Mouse (Mus musculus) CH12.LX (cell line): ENCODE data around the gene Oaz1. TPM values are rescaled to one million over a fixed set of nuclear protein-coding genes. Genes with fewer than 3 reads are reported as not detected.

Experiments
- DNase-seq: peaks from one replicate; pipeline ENCODE4 v3.0.0-alpha.2; 2013; ENCODE audit errors: extremely low read depth
- H3K27ac ChIP-seq: 2 replicates; pipeline ENCODE4 v1.5.1; 2012; ENCODE audit warnings: low read depth, mild to moderate bottlenecking, control low read depth, moderate library complexity; ENCODE audit not compliant: insufficient read depth
- H3K27me3 ChIP-seq: replicated peaks from 2 replicates; pipeline ENCODE3; 2012; ENCODE audit warnings: inconsistent platforms
- H3K36me3 ChIP-seq, 2 experiments: replicated peaks in 1 of 2; 2 replicates each; pipeline versions ENCODE3 to v1.6.1; 2012; ENCODE audit warnings: inconsistent platforms in 1 of 2, low read length in 1 of 2, mild to moderate bottlenecking in 1 of 2, mixed read lengths in 1 of 2, moderate library complexity in 1 of 2; ENCODE audit not compliant: control insufficient read depth in 1 of 2, insufficient read depth in 1 of 2
- H3K4me1 ChIP-seq, 2 experiments: 2 replicates each; pipeline ENCODE4 v1.6.1; 2012; ENCODE audit warnings: inconsistent platforms in 1 of 2, moderate library complexity in 1 of 2; ENCODE audit not compliant: insufficient read depth in 2 of 2, control insufficient read depth in 1 of 2
- H3K4me2 ChIP-seq: 2 replicates; pipeline ENCODE4 v1.6.1; 2012; ENCODE audit warnings: low read depth, mild to moderate bottlenecking, control low read depth; ENCODE audit not compliant: poor library complexity, insufficient read depth, severe bottlenecking
- H3K4me3 ChIP-seq, 3 experiments: fragments of 150-350 bp in 1 of 3; sonication (generic) in 1 of 3; replicated peaks in 1 of 3; 2 replicates each; pipeline versions ENCODE3 to v1.5.1; 2011 to 2012; ENCODE audit warnings: low read depth in 2 of 3, low read length in 2 of 3, mild to moderate bottlenecking in 2 of 3, moderate library complexity in 2 of 3, control low read depth in 1 of 3, improper control_type of control experiment in 1 of 3, inconsistent platforms in 1 of 3, mixed read lengths in 1 of 3; ENCODE audit not compliant: poor library complexity in 1 of 3
- H3K79me2 ChIP-seq: replicated peaks from 2 replicates; pipeline ENCODE4 v1.6.1; 2012; ENCODE audit warnings: mild to moderate bottlenecking, moderate library complexity; ENCODE audit not compliant: control insufficient read depth, poor library complexity, insufficient read depth, severe bottlenecking; ENCODE audit errors: extremely low read depth
- H3K9ac ChIP-seq: 2 replicates; pipeline ENCODE4 v1.6.1; 2012; ENCODE audit warnings: low read depth, mild to moderate bottlenecking, control low read depth, moderate library complexity; ENCODE audit not compliant: insufficient read depth
- H3K9me3 ChIP-seq: replicated peaks from 2 replicates; pipeline ENCODE3; 2012; ENCODE audit warnings: low read length, inconsistent platforms, mixed read lengths
- BHLHE40 ChIP-seq: IDR thresholded peaks from 2 replicates; pipeline ENCODE4 v1.6.1; 2011; ENCODE audit warnings: mild to moderate bottlenecking, low read depth, low read length, improper control_type of control experiment
- CHD1 ChIP-seq: IDR thresholded peaks from 2 replicates; pipeline ENCODE4 v1.6.1; 2012; ENCODE audit warnings: low read depth, low read length, improper control_type of control experiment, inconsistent platforms
- CTCF ChIP-seq, 2 experiments: IDR thresholded peaks in 1 of 2; conservative IDR thresholded peaks in 1 of 2; 2 replicates each; pipeline ENCODE4 v1.5.1; 2011 to 2012; ENCODE audit warnings: low read depth in 2 of 2, low read length in 2 of 2, improper control_type of control experiment in 1 of 2, inconsistent platforms in 1 of 2, mild to moderate bottlenecking in 1 of 2, moderate library complexity in 1 of 2
- E2F4 ChIP-seq: IDR thresholded peaks from 2 replicates; pipeline ENCODE4 v1.6.1; 2011; ENCODE audit warnings: low read depth, low read length, improper control_type of control experiment; ENCODE audit not compliant: insufficient replicate concordance
- ELF1 ChIP-seq: IDR thresholded peaks from 2 replicates; pipeline ENCODE4 v1.6.1; 2014; ENCODE audit warnings: low read depth, mild to moderate bottlenecking, inconsistent platforms, low read length, improper control_type of control experiment
- ETS1 ChIP-seq: conservative IDR thresholded peaks from 2 replicates; pipeline ENCODE4 v1.6.1; 2012; ENCODE audit warnings: low read depth, mild to moderate bottlenecking, inconsistent platforms, low read length, improper control_type of control experiment, moderate library complexity
- GABPA ChIP-seq: IDR thresholded peaks from 2 replicates; pipeline ENCODE4 v1.6.1; 2012; ENCODE audit warnings: low read depth, low read length, improper control_type of control experiment, inconsistent platforms; ENCODE audit not compliant: insufficient replicate concordance
- HCFC1 ChIP-seq: IDR thresholded peaks from 2 replicates; pipeline ENCODE4 v1.6.1; 2012; ENCODE audit warnings: low read depth, mild to moderate bottlenecking, inconsistent platforms, low read length, improper control_type of control experiment
- IRF4 ChIP-seq: IDR thresholded peaks from 2 replicates; pipeline ENCODE4 v1.6.1; 2014; ENCODE audit warnings: low read depth, mild to moderate bottlenecking, inconsistent platforms, low read length, improper control_type of control experiment
- JUN ChIP-seq: IDR thresholded peaks from 2 replicates; pipeline ENCODE4 v1.6.1; 2011; ENCODE audit warnings: low read depth, mild to moderate bottlenecking, low read length, improper control_type of control experiment, moderate library complexity; ENCODE audit not compliant: insufficient read depth
- KAT2A ChIP-seq: IDR thresholded peaks from 2 replicates; pipeline ENCODE4 v1.6.1; 2012; ENCODE audit warnings: low read length, improper control_type of control experiment, inconsistent platforms; ENCODE audit not compliant: insufficient replicate concordance
- MYC ChIP-seq: IDR thresholded peaks from 2 replicates; pipeline ENCODE4 v1.6.1; 2011; ENCODE audit warnings: low read depth, mild to moderate bottlenecking, improper control_type of control experiment, low read length
- NRF1 ChIP-seq: IDR thresholded peaks from 2 replicates; pipeline ENCODE4 v1.6.1; 2014; ENCODE audit warnings: low read depth, mild to moderate bottlenecking, inconsistent platforms, low read length, improper control_type of control experiment, moderate library complexity
- POLR2A ChIP-seq: IDR thresholded peaks from 2 replicates; pipeline ENCODE4 v1.6.1; 2011; ENCODE audit warnings: low read depth, mild to moderate bottlenecking, improper control_type of control experiment, low read length
- POLR2AphosphoS2 ChIP-seq: IDR thresholded peaks from 2 replicates; pipeline ENCODE4 v1.6.1; 2011; ENCODE audit warnings: low read depth, low read length, improper control_type of control experiment
- RAD21 ChIP-seq: IDR thresholded peaks from 2 replicates; pipeline ENCODE4 v1.6.1; 2011; ENCODE audit warnings: low read depth, mild to moderate bottlenecking, low read length, improper control_type of control experiment, moderate library complexity
- RCOR1 ChIP-seq: conservative IDR thresholded peaks from 2 replicates; pipeline ENCODE4 v1.6.1; 2012; ENCODE audit warnings: low read depth, mild to moderate bottlenecking, inconsistent platforms, low read length, improper control_type of control experiment
- SMC3 ChIP-seq: IDR thresholded peaks from 2 replicates; pipeline ENCODE4 v1.6.1; 2011; ENCODE audit warnings: low read depth, low read length, improper control_type of control experiment
- TBP ChIP-seq: conservative IDR thresholded peaks from 2 replicates; pipeline ENCODE4 v1.6.1; 2011; ENCODE audit warnings: low read depth, low read length, improper control_type of control experiment
- UBTF ChIP-seq: IDR thresholded peaks from 2 replicates; pipeline ENCODE4 v1.6.1; 2012; ENCODE audit warnings: low read depth, mild to moderate bottlenecking, inconsistent platforms, low read length, improper control_type of control experiment, moderate library complexity
- USF1 ChIP-seq: IDR thresholded peaks from 2 replicates; pipeline ENCODE4 v1.6.1; 2014; ENCODE audit warnings: low read depth, mild to moderate bottlenecking, inconsistent platforms, low read length, improper control_type of control experiment
- USF2 ChIP-seq: conservative IDR thresholded peaks from 2 replicates; pipeline ENCODE4 v1.6.1; 2011; ENCODE audit warnings: low read depth, low read length, improper control_type of control experiment
- ZMIZ1 ChIP-seq: IDR thresholded peaks from 2 replicates; pipeline ENCODE4 v1.6.1; 2012; ENCODE audit warnings: low read depth, mild to moderate bottlenecking, inconsistent platforms, low read length, improper control_type of control experiment
- dilution Hi-C: fragments of 300-500 bp; cut with MboI; formaldehyde crosslinking; loops from 2 replicates; pipeline ENCODE4 v1.14.3; 2020; ENCODE audit warnings: low sequenced_read_pairs; ENCODE audit not compliant: extremely low pct_unique_long_range_greater_than_20kb, extremely low pct_ligation_motif_present
- in situ Hi-C: fragments of 300-500 bp; cut with MboI; formaldehyde crosslinking; loops from 3 replicates; pipeline ENCODE4 v1.14.3; 2019; ENCODE audit warnings: low sequenced_read_pairs, low pct_ligation_motif_present, low pct_unique_long_range_greater_than_20kb, mixed read lengths
- polyA plus RNA-seq: library from polyadenylated mRNA; unstranded; fragments of >175 nt; gene quantifications from 2 replicates; pipeline ENCODE4 v1.2.1, GENCODE M21; 2012; ENCODE audit warnings: low read depth; ENCODE audit not compliant: insufficient read length
- total RNA-seq, 2 experiments: library from RNA; depleted of rRNA; stranded (reverse); fragments of 300-350 nt in 1 of 2; fragments of >200 nt in 1 of 2; gene quantifications; 2 replicates each; pipeline ENCODE4 v1.2.3; 2012 to 2014

The Oaz1 gene
- total and polyA plus RNA-seq, 3 experiments = 646 to 1,081 (median 899) TPM

DNA sequence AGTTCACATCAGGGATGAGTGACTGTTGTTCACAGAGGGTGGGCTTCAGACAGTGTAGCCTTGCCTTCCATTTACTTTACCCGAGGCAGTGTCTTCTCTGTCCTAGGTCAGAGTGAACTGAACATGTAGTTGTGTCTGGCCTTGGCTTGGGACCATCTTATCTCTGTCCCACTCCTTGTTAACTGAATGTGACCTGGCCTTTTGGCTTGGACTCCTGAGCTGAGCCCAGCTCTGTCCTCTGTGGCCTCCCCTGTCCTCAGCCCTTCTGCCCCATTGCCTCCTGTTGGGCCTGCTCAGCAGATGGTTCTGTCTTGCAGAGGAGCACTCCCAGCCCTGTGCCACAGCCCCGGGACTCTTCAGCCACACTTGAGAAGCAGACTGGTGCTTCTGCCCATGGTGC, 38.9 kb upstream of the Oaz1 start:
- Histone ChIP-seq H3K27me3 (no peaks in the 10 kb centered on the region), H3K36me3 (peaks cover 98 to 99% of the 10 kb centered on the region in 2 experiments), H3K27ac (no peak overlapping the region), H3K9ac (no peak overlapping the region), H3K79me2 (no peaks in the 10 kb centered on the region), H3K4me3 (no peak overlapping the region), H3K4me1 (no peaks in the 10 kb centered on the region), H3K4me2 (no peak overlapping the region), H3K9me3 (no peaks in the 10 kb centered on the region)
- TF ChIP-seq SMC3 (no peak), HCFC1 (no peak), E2F4 (no peak), USF1 (no peak), IRF4 (no peak), CTCF (conservative IDR thresholded peaks at IDR 0.05 in 1 of 2, IDR thresholded peaks at IDR 0.05 in 1 of 2; ENCODE audit: low read depth in 2 of 2, low read length in 2 of 2) (no peak), JUN (no peak), MYC (no peak), CHD1 (no peak), ELF1 (no peak), ETS1 (no peak), KAT2A (no peak)
- in situ Hi-C loops = no loop called here
- DNase-seq = no peak
- dilution Hi-C loops = no loop called here

DNA sequence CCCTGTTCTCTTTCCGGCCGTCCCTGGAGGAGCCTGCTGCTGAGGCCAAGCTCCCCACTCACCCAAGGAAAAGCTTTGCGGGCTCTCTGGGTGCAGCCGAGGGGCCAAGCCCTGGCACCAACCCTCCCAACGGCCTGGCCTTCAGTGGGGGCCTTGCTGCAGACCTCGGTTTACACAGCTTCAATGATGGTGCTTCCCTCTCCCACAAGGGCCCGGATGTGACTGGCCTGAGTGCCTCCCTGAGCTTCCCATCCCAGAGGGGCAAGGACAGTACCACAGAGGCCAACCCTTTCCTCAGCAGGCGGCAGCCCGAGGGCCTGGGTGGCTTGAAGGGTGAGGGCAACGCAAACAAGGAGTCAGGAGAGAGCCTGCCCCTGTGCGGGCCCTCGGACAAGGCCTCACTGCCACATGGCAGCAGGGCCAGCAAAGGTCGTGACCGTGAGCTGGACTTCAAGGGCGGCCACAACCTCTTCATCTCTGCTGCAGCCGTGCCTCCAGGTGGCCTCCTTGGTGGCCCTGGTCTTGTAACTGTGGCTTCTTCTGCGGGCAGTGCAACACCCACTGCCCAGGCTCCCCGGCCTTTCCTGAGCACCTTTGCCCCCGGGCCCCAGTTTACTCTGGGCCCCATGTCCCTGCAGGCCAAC, 35.6 kb upstream of the Oaz1 start:
- H3K79me2 ChIP-seq = no peaks in the 10 kb centered on the region
- no peak overlapping the region for H3K4me3 ChIP-seq
- no peaks in the 10 kb centered on the region for H3K27me3 ChIP-seq
- no peak for DNase-seq
- H3K9me3 ChIP-seq = no peaks in the 10 kb centered on the region
- H3K4me1 ChIP-seq = peaks cover 0 to 3% of the 10 kb centered on the region in 2 experiments; a peak in 2 of 4 replicates
- dilution Hi-C loops = no loop called here
- H3K9ac ChIP-seq = no peak overlapping the region
- in situ Hi-C loops = no loop called here
- H3K36me3 ChIP-seq = peaks cover 94 to 98% of the 10 kb centered on the region in 2 experiments
- TF ChIP-seq POLR2AphosphoS2 (no peak; the same call in 1 of the 2 replicates), BHLHE40 (no peak), ELF1 (no peak), ZMIZ1 (no peak), TBP (no peak), ETS1 (no peak), NRF1 (no peak), POLR2A (no peak), RAD21 (no peak), RCOR1 (no peak), CHD1 (no peak), USF2 (no peak), GABPA (no peak), UBTF (no peak)
- H3K4me2 ChIP-seq = no peak overlapping the region
- H3K27ac ChIP-seq = no peak overlapping the region
